Mouse (Mus musculus) lung, adult 18-20 months (tissue): ENCODE results near the gene Zfyve27.

ENCODE experiments used
- DNase-seq, 2 experiments: peaks; one replicate each; pipeline ENCODE4 v3.0.0; 2022; ENCODE audit warnings: mixed read lengths in 2 of 2

The Zfyve27 gene

GRCm38 (mm10) chr19:42182673-42183072, 18.9 kb downstream of the Zfyve27 start:
- DNase-seq = no peak

- no peak for DNase-seq
These were observed 26.0 kb downstream of the Zfyve27 start for GRCm38 (mm10) chr19:42189735-42190134.

GRCm38 (mm10) chr19:42190494-42190893, 26.7 kb downstream of the Zfyve27 start:
- DNase-seq = peak; percentile 37 to 62

GRCm38 (mm10) chr19:42193311-42193710, 29.6 kb downstream of the Zfyve27 start:
- peak in 1 of 2 experiments; percentile 41 for DNase-seq

- DNase-seq = peak; percentile 64 to 69
These were observed 32.6 kb downstream of the Zfyve27 start for GRCm38 (mm10) chr19:42196378-42196777.

GRCm38 (mm10) chr19:42197066-42197465, 33.3 kb downstream of the Zfyve27 start:
- peak in 1 of 2 experiments; percentile 9 for DNase-seq

GRCm38 (mm10) chr19:42198026-42198425, 34.3 kb downstream of the Zfyve27 start:
- DNase-seq = no peak

- no peak for DNase-seq
These were observed 38.1 kb downstream of the Zfyve27 start, which contains the start of gene Sfrp5 for GRCm38 (mm10) chr19:42201696-42202381. Gene Sfrp5 (minus strand): TSS chr19:42202252.

- DNase-seq = no peak
These were observed 38.7 kb downstream of the Zfyve27 start for GRCm38 (mm10) chr19:42202467-42202866.

- peak; percentile 16 to 38 for DNase-seq
These were observed 40.6 kb downstream of the Zfyve27 start for GRCm38 (mm10) chr19:42204306-42204705.

- no peak for DNase-seq
These were observed 41.5 kb downstream of the Zfyve27 start for GRCm38 (mm10) chr19:42205201-42205600.

GRCm38 (mm10) chr19:42209485-42209884, 45.7 kb downstream of the Zfyve27 start:
- DNase-seq = no peak

- no peak for DNase-seq
These were observed 46.2 kb downstream of the Zfyve27 start for GRCm38 (mm10) chr19:42209976-42210375.

GRCm38 (mm10) chr19:42211936-42212335, 48.2 kb downstream of the Zfyve27 start:
- DNase-seq = no peak

GRCm38 (mm10) chr19:42214601-42215000, 50.9 kb downstream of the Zfyve27 start:
- DNase-seq = no peak

GRCm38 (mm10) chr19:42216699-42217373, 53.1 kb downstream of the Zfyve27 start:
- no peak for DNase-seq

- no peak for DNase-seq
These were observed 53.6 kb downstream of the Zfyve27 start for GRCm38 (mm10) chr19:42217374-42217763.

GRCm38 (mm10) chr19:42226451-42226850, 62.7 kb downstream of the Zfyve27 start:
- no peak for DNase-seq

- DNase-seq = no peak
These were observed 65.9 kb downstream of the Zfyve27 start for GRCm38 (mm10) chr19:42229499-42230287.

- no peak for DNase-seq
These were observed 66.5 kb downstream of the Zfyve27 start for GRCm38 (mm10) chr19:42230288-42230568.

GRCm38 (mm10) chr19:42230986-42231385, 67.2 kb downstream of the Zfyve27 start:
- DNase-seq = peak in 1 of 2 experiments; percentile 3

GRCm38 (mm10) chr19:42237602-42238340, 74.0 kb downstream of the Zfyve27 start:
- DNase-seq = no peak

GRCm38 (mm10) chr19:42238341-42238715, 74.6 kb downstream of the Zfyve27 start:
- DNase-seq = no peak
